Mouse (Mus musculus): ENCODE measurements around the gene Gm4131.
"Not testable (repeated sequence)": the region's sequence is repeated elsewhere in the genome, so short reads cannot be mapped to it uniquely, and the experiment has no call there.

The Gm4131 gene

DNA sequence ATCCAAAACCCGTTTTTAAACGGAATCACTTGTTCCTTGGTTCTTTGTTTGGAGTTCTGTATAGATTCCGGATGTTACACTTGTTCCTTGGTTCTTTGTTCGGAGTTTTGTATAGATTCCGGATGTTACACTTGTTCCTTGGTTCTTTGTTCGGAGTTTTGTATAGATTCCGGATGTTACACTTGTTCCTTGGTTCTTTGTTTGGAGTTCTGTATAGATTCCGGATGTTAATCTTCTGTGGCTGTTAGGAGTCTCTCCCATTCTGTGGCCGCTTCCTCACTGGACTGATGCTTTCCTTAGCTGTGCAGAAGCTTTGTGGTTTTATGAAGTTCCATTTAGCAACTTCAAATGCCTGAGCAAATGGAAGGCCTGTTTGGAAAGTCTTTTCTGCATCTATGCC is at the start of gene Gm4131:
Gene Gm4131, minus strand, starts transcription at position 101 of the 400 bp plus-strand sequence.
- DNase-seq (ENCODE audit: low read depth, low spot score), result not testable (repeated sequence)

DNA sequence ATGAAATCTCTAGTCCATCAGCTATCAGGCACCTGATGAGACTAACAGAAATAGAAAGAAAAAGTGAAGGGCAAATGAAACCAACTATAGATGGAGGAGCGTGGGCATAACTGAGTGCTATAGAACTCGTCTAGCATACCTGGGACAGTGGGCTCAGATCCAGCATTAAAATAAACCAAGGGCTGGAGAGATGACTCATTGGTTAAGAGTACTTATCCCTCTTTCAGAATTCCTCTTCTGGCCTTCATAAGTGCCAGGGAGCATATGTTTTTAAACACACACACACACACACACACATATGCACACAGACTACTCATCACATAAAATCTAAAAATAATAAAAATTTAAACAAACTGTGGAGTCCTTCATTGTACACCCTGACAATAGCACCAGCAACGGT is 43.2 kb upstream of the Gm4131 start:
- no peak for DNase-seq (ENCODE audit: low read depth, low spot score)

- DNase-seq (ENCODE audit: low read depth, low spot score), result no peak
Observed at GRCm38 (mm10) chr14:62607791-62608196, 41.1 kb upstream of the Gm4131 start.

GRCm38 (mm10) chr14:62602869-62603268 is 36.1 kb upstream of the Gm4131 start:
- DNase-seq (ENCODE audit: low read depth, low spot score), result no peak

DNA sequence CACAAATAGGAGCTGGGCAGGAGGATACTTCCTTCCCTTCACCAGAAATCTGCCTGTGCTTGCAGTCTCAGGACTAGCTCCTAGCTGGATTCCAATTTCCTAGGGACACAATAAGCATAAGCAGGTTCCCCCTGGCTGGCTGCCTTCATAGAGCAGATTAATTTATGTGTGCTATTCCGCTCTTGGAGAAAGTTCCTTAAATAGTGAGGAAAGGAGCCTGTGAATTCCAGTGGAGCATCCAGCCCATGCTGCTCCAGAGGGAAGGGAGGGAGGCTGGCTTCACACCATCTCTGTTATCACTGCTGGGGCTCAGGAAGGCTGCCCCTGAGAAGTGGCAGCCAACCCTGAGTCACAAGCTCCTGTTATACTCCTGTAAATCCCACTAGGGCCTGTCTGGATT is 35.5 kb upstream of the Gm4131 start:
- no peak for DNase-seq (ENCODE audit: low read depth, low spot score)

DNA sequence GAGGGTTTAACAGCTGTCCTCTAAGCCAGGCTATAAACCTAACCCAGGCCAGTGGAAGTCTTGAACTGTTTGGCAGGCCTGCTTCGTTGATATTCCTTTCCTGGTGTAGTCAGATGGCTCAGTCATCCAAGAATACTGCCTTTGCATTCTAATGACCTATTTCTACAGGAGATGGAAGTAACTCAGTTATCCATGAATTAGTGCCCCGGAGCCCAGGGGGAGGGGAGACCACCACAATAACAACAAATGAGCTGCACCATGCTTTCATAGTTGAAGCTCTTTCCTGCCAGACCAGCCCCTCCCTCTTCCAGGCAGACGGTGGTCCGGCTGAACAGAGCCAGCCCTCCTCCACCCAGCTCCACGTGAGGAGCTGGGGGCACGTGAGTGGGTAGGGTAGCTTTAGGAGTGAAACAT is 33.4 kb upstream of the Gm4131 start:
- no peak for DNase-seq (ENCODE audit: low read depth, low spot score)

GRCm38 (mm10) chr14:62585338-62585737 is 18.6 kb upstream of the Gm4131 start:
- no peak for DNase-seq (ENCODE audit: low read depth, low spot score)

DNA sequence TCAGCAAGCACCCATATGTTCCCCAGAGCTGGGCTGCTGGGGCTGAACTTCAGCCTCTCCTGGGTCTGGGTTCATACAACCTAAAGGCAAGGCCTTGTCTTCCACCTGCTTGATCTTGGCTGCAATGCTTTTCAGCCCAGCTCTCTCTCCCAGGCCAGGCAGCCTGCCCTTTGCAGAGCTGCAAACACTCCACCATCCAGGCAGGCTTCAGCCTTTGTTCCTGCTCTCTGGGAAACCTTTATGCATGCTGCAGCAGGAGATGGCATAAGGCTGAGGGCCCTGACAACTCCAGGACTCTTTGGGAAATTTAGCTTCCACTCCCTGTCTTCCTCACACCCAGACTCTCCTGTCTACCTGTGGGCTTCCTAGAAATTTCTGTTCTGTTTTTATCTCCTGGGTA is 17.9 kb upstream of the Gm4131 start:
- no peak for DNase-seq (ENCODE audit: low read depth, low spot score)

GRCm38 (mm10) chr14:62581768-62582167 is 15.0 kb upstream of the Gm4131 start:
- DNase-seq (ENCODE audit: low read depth, low spot score), result no peak

GRCm38 (mm10) chr14:62580945-62581344 is 14.2 kb upstream of the Gm4131 start:
- DNase-seq (ENCODE audit: low read depth, low spot score), result peak; percentile 84

- DNase-seq (ENCODE audit: low read depth, low spot score), result no peak
Observed at GRCm38 (mm10) chr14:62575862-62576261, 9.1 kb upstream of the Gm4131 start.

DNA sequence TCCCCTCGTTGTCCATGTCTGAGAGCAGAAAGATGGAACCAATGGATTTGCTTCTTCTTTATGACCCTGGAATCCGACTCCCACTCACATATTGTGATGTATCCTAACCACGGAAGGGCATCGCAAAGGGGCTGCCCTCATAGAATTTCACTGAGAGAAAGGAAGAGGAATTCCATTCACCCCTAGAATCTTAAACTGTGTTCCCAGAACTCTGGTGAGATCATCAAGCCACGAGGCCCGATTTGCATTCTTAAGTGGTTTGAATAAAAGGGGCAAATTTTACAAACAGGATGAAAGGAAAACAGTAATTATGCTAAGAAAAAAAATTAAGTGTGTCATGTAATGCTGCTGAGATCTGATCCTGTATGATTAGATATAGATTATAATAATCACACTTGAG is 8.2 kb upstream of the Gm4131 start:
- DNase-seq (ENCODE audit: low read depth, low spot score), result no peak

GRCm38 (mm10) chr14:62573454-62573853 is 6.7 kb upstream of the Gm4131 start:
- peak; percentile 19 for DNase-seq (ENCODE audit: low read depth, low spot score)

GRCm38 (mm10) chr14:62570299-62570698 is 3.6 kb upstream of the Gm4131 start:
- DNase-seq (ENCODE audit: low read depth, low spot score), result no peak

DNA sequence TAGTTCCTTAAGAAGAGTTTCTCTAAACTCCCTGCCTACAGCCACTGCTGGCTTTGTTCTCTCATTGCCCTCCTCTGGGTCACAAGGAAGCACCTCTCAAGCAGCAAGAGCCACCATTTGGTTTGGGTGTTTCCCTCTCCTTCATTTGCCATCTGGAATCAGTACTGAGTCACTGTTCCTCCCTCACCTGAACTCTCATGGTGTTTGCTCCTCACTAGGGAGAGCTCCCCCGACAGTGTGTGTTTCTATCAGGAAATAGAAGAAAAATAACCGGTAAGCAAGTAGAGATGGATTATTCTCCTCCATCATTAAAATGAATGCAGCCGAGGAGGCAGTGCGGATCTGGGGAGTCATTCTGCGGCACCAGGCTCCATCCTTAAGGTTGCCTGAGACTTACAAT is 2.7 kb upstream of the Gm4131 start:
- no peak for DNase-seq (ENCODE audit: low read depth, low spot score)

- DNase-seq (ENCODE audit: low read depth, low spot score), result no peak
Observed at GRCm38 (mm10) chr14:62563679-62564078, 3.0 kb downstream of the Gm4131 start.

DNA sequence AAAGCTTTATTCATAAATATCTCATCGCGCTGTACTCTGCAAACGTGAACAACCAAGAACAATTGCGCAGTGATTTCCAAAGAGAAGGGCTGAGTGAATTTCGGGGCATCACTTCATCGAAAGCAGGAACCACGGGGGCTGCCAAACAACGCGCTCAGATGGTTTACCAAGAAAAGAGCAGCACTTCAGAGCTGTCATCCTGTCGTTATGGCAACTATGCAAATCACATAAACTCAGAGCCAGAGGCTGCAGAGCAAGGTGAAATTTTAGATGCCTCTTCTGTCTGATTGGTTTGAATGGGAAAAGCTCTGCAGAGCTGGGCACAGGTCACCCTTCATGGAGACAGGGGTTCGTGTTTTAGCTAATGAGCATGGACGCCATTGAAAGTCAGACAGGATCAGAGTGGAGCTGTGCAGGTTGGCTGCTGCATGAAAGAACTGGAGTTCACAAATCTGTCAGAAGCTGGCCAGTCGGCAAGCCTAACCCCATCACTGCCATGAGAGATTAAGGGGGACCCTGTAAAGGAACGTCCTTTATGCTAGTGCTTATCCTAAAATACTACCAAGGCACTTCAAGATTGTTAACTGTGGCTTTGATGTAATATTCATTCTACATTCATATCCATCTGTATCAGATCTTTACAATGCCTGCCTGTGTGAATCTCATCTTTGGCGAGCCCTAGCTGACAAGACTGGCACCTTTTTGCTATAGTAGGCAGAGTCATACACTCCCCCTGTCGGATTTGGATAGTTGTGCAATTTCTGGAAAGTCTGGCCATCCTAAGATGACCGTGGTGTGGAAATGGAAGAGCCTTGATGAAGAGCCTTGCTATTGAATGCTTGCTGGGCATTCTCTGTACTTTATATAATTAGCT is 4.6 kb downstream of the Gm4131 start:
- no peak for DNase-seq (ENCODE audit: low read depth, low spot score)

DNA sequence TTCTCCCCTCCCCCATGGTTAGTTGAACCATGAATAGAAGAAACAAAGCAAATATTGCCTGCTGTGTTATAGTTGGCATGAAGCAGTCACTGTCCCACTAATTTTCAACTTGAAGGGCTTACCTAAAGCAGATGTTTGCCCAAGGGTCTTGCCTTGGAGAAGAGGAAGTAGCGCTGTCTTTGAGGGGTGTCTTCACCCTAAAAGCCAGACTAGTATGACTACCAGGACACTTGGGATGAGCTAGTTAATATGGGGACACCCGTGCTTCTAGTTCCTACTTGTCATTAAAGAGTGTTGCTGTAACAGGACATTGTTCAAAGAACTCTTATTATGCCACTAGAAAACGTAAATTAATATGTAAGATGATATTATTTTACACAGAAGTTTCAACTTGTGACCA is 9.6 kb downstream of the Gm4131 start:
- DNase-seq (ENCODE audit: low read depth, low spot score), result no peak

DNA sequence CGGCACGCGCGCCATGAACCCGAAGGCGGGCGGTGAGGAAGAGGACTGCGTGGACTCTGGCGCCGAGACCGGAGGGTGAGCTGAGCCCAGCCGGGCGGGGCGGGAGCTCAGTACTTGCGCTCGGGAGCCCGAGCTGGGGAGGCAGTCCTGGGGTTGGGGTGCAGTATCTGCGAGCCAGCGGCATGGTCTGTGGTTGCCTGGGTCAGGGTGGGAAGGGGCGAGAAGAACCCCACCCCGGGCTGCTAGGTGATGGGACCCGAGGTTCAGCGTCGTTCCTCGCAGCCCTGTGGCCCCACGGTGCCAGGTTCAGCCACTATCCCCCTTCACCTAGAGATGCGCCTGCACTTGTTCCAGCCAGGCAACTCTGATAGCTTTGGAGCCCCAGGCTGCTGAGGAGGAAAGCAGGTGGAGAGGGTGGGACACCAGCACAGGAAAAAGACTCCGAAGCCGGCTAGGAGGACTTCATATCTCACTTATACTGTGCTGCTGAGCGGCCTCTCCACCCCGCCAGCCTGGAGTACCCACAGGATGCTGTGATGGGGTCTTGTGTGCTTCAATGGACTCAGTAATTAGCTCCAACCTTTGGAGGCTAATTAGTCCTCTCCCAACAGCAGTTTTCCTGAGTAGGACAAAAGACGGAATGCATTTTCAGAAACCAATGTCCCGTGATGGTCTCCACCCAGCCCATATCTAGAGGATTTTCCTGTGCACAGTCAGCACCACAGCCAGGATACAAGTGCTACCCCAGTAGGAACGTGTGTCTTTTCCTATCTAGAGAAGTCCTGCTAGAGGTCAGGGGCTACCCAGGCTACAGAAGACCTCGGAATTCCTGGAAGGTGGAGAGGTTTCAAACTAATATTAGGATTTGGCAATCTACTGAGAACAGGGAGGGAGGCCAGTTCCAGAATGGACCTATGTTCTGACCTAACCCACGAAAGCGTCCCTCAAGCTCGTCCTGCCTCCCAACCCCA is 10.6 kb downstream of the Gm4131 start:
- peak; percentile 43 for DNase-seq (ENCODE audit: low read depth, low spot score)

DNA sequence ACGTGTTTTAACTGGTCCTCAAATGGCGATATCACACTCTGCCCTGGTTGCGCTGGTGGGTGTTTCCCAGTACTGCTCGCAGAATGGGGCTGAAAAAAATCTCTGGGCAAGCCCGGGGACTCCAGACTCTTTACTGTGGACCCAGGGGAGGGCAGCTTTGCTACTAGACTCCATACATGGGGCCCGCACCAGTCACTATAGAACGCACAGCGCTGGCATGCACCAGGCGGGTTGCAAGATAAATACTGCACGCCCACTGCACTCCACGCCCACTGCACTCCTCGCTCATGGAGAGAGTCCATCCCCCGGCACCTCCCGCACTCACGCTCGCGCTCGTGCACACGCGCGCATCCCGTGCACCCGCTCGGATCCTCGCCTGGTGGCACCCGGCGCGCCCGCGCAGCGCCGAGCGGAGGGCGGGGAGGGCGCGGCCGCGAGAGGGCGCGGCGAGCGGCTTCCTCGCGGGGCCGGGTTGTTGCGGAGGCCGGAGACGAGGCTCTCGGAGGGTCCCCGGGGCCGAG is 11.4 kb downstream of the Gm4131 start, which contains the start of gene Fam124a:
Gene Fam124a, plus strand, starts transcription at position 429 of the 521 bp plus-strand sequence.
- peak; percentile 79 for DNase-seq (ENCODE audit: low read depth, low spot score)

- no peak for DNase-seq (ENCODE audit: low read depth, low spot score)
Observed at GRCm38 (mm10) chr14:62553786-62554185, 12.9 kb downstream of the Gm4131 start.

DNA sequence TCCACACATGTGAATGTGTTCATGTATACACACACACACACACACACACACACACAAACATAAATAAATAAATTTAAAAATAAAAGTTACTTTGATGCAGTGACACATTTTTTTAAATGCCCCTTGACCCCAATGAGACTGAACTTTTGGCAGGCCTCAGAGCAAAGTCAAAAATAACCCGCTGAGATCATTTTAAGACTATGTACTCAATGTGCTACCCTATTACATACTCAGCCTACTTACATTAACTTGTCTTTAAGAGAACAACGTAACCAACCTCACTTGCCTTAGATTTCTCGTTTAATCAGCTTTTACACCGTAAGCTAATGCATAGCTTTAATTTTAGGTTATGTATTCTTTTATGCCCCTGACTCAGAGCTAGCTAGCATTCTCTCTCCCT is 13.9 kb downstream of the Gm4131 start:
- no peak for DNase-seq (ENCODE audit: low read depth, low spot score)
